Mouse (Mus musculus) embryonic facial prominence, embryonic 12.5 days (tissue): Measurements from ENCODE around the gene Cacnb1. TPM values are rescaled to one million over a fixed set of nuclear protein-coding genes. Genes with fewer than 3 reads are reported as not detected.

Experiments used
- ATAC-seq: fragments of 200-750 bp; cut with Nextera tagmentation; 2 replicates; pipeline ENCODE4 v1.8.0; 2017; ENCODE audit not compliant: insufficient number of reproducible peaks, insufficient read depth, low FRiP score, low TSS enrichment
- H3K27ac ChIP-seq: fragments of 300-500 bp; sonication (generic); 2 replicates; pipeline ENCODE4 v1.5.1; 2016; ENCODE audit warnings: mild to moderate bottlenecking
- H3K27me3 ChIP-seq: fragments of 300-500 bp; sonication (generic); 2 replicates; pipeline ENCODE4 v1.6.1; 2016; ENCODE audit warnings: mild to moderate bottlenecking, moderate library complexity
- H3K36me3 ChIP-seq: fragments of 300-500 bp; sonication (generic); 2 replicates; pipeline ENCODE4 v1.6.1; 2016; ENCODE audit warnings: mild to moderate bottlenecking
- H3K4me1 ChIP-seq: fragments of 300-500 bp; sonication (generic); 2 replicates; pipeline ENCODE4 v1.6.1; 2016
- H3K4me2 ChIP-seq: fragments of 300-500 bp; sonication (generic); replicated peaks from 2 replicates; pipeline ENCODE4 v1.6.1; 2016; ENCODE audit warnings: mild to moderate bottlenecking, moderate library complexity
- H3K4me3 ChIP-seq: fragments of 300-500 bp; sonication (generic); 2 replicates; pipeline ENCODE4 v1.5.1; 2016; ENCODE audit warnings: mild to moderate bottlenecking
- H3K9ac ChIP-seq: fragments of 300-500 bp; sonication (generic); 2 replicates; pipeline ENCODE4 v1.6.1; 2016; ENCODE audit warnings: mild to moderate bottlenecking, moderate library complexity
- H3K9me3 ChIP-seq: fragments of 300-500 bp; sonication (generic); 2 replicates; pipeline ENCODE4 v1.6.1; 2016; ENCODE audit warnings: mild to moderate bottlenecking, moderate library complexity
- WGBS: fragments of 180-500 bp; shearing (Covaris S2); methylation state at CpG from one replicate; pipeline ENCODE4 v1.1.7; 2016; 5-methylcytosine and 5-hydroxymethylcytosine counted together
- polyA plus RNA-seq: library from polyadenylated mRNA; unstranded; fragments of >200 nt; fragmentation: Nextera tagmentation; extraction: Ambion mirVana; gene quantifications from 2 replicates; pipeline ENCODE4 v1.2.1, GENCODE M21; 2016

Gene Cacnb1
- polyA plus RNA-seq, 1 experiment from 2014 or later: 16.6 TPM

- no peak overlapping the region for H3K9ac ChIP-seq
- ATAC-seq: no peak
- H3K27ac ChIP-seq: no peak overlapping the region
- no peak overlapping the region for H3K4me2 ChIP-seq
- no peaks in the 10 kb centered on the region for H3K27me3 ChIP-seq
- H3K9me3 ChIP-seq: no peaks in the 10 kb centered on the region
- WGBS: 43% methylated on average over 2 of the region's 2 CpGs
- no peaks in the 10 kb centered on the region for H3K36me3 ChIP-seq
- H3K4me1 ChIP-seq: 0 out of 2 replicates have a peak, but pooled peaks cover 6% of the 10 kb centered on the region
- H3K4me3 ChIP-seq: no peak overlapping the region
Measured at GRCm38 (mm10) chr11:97967114-97967513, 55.7 kb downstream of the Cacnb1 start.

- H3K9me3 ChIP-seq: no peaks in the 10 kb centered on the region
- ATAC-seq: no peak
- no peak overlapping the region for H3K27ac ChIP-seq
- H3K9ac ChIP-seq: no peak overlapping the region
- no peak overlapping the region for H3K4me2 ChIP-seq
- WGBS: 96% methylated on average over 1 of the region's 1 CpGs
- no peak overlapping the region for H3K4me3 ChIP-seq
- no peaks in the 10 kb centered on the region for H3K27me3 ChIP-seq
- H3K4me1 ChIP-seq: no peaks in the 10 kb centered on the region
- no peaks in the 10 kb centered on the region for H3K36me3 ChIP-seq
Measured at GRCm38 (mm10) chr11:97960907-97961306, 61.9 kb downstream of the Cacnb1 start.

DNA sequence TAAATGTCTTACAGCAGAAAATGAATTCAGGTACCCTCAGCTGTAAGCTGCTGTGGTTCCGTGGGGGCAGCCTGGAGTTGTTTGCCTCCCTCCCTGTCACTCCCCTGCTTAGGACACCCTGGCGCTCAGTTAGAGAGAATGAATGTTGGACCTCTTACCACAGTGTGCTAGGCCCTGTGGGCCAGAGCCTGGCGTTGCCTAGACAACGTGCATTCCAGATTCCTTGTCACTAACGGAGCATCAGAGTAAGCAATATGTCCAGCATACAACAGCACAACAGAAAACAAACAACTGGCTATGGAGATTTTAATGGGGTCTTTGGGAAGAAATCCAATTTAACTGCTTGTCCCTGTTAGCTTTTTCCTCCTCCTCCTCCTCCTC is 63.5 kb downstream of the Cacnb1 start:
- Histone ChIP-seq H3K4me2 (no peak overlapping the region), H3K9ac (no peak overlapping the region), H3K9me3 (no peaks in the 10 kb centered on the region), H3K4me3 (no peak overlapping the region), H3K27ac (no peak overlapping the region), H3K4me1 (no peaks in the 10 kb centered on the region), H3K27me3 (no peaks in the 10 kb centered on the region), H3K36me3 (no peaks in the 10 kb centered on the region)
- no peak for ATAC-seq
- 63% methylated on average over 5 of the region's 5 CpGs for WGBS

DNA sequence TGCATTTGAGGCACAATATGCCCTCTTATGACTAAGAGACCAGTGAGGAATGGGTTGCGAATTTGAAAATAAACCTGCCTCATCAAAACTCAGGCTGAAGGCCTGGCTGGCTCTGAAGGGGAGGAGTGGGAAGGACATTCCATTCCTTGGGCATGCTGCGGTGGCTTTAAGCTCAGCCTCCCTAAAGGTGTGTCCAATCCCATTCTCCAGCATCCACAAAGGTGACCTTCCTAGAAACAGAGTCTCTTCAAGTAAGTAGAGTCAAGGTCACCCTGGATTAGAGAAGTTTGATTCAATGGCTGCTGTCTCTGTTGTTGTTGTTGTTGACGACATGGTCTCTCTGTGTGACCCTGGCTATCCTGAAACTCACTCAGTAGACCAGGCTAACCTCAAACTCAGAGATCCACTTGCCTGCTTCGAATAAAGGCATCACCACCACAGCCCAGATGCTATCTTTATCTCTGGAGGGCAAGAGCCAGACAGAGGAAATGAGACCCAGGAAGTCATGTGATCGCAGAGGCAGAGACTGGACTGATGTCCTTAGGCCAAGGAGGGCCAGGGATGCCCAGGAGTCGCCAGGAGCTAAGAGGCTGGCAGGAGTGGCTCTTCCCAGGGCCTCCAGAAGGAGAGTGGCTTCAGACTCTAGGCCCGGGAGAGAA is 64.1 kb downstream of the Cacnb1 start:
- H3K4me1 ChIP-seq: no peaks in the 10 kb centered on the region
- H3K9me3 ChIP-seq: no peaks in the 10 kb centered on the region
- H3K27ac ChIP-seq: no peak overlapping the region
- H3K36me3 ChIP-seq: no peaks in the 10 kb centered on the region
- no peak overlapping the region for H3K9ac ChIP-seq
- no peak overlapping the region for H3K4me3 ChIP-seq
- WGBS: 75% methylated on average over 7 of the region's 7 CpGs
- no peaks in the 10 kb centered on the region for H3K27me3 ChIP-seq
- no peak overlapping the region for H3K4me2 ChIP-seq
- ATAC-seq: no peak

DNA sequence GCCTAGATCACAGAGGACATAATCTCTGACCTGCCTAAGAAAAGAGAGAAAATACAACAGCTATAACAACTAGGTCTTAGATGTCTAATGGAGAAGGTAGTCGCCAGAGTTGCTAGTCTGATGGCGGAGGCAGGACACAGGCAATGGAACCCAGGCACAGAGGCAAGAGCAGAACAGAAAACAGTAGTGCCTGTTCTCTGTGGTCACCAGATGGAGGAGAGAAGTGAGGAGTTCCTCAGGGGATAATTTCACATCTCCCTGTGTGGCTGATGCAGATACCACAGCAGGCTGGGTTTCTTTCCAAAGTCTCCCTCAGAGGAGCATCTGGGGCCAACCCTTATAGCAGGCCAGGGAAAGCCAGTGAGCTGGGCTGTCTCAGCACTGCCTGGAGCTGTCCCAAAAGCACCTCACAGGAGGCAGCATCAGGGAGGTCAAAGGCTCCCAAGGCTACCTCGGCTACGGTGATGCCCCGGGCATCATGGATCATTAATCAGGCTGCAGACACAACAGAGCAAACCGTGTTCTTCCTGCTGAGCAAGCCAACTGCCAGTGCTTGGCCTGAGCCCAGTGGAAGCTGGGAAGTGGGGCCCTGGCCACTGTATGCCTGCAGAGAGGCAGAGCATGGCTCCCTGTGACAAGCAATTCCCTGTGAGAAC is 65.8 kb downstream of the Cacnb1 start:
- Histone ChIP-seq H3K36me3 (no peaks in the 10 kb centered on the region), H3K9me3 (no peaks in the 10 kb centered on the region), H3K4me2 (no peak overlapping the region), H3K27ac (no peak overlapping the region), H3K4me1 (no peaks in the 10 kb centered on the region), H3K4me3 (no peak overlapping the region), H3K27me3 (no peaks in the 10 kb centered on the region), H3K9ac (no peak overlapping the region)
- WGBS: 56% methylated on average over 6 of the region's 6 CpGs
- ATAC-seq: no peak

DNA sequence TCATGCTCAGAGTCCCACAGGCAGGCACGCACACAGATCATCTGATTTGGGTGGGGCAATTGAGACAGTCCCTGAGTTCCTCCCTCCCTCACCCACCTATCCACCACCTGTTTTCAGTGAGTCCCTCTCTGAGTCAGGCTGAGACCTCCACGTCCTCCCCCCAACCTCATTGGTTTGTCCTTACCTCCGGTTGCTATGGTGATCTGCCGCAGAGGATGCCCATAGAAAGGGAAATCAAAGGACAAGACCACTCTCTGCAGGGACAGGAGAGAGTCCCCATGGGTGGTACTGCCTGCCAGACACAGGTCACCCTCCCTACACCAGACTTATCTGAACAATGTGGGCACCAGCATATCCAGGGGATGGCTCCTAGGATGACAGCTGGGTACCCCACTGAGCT is 66.9 kb downstream of the Cacnb1 start:
- Histone ChIP-seq H3K4me1 (no peaks in the 10 kb centered on the region), H3K4me3 (no peak overlapping the region), H3K27ac (no peak overlapping the region), H3K27me3 (no peaks in the 10 kb centered on the region), H3K9me3 (no peaks in the 10 kb centered on the region), H3K4me2 (no peak overlapping the region), H3K36me3 (no peaks in the 10 kb centered on the region), H3K9ac (no peak overlapping the region)
- no peak for ATAC-seq
- 52% methylated on average over 4 of the region's 4 CpGs for WGBS

- no peak overlapping the region for H3K4me2 ChIP-seq
- ATAC-seq: no peak
- H3K9me3 ChIP-seq: no peaks in the 10 kb centered on the region
- H3K36me3 ChIP-seq: no peaks in the 10 kb centered on the region
- 74% methylated on average over 9 of the region's 9 CpGs for WGBS
- H3K4me3 ChIP-seq: no peak overlapping the region
- H3K4me1 ChIP-seq: no peaks in the 10 kb centered on the region
- no peak overlapping the region for H3K9ac ChIP-seq
- H3K27me3 ChIP-seq: no peaks in the 10 kb centered on the region
- H3K27ac ChIP-seq: no peak overlapping the region
Measured at GRCm38 (mm10) chr11:97955146-97955902, 67.5 kb downstream of the Cacnb1 start.

GRCm38 (mm10) chr11:97954469-97955141 is 68.2 kb downstream of the Cacnb1 start:
- Histone ChIP-seq H3K27me3 (no peaks in the 10 kb centered on the region), H3K27ac (no peak overlapping the region), H3K9ac (no peak overlapping the region), H3K4me2 (no peak overlapping the region), H3K9me3 (no peaks in the 10 kb centered on the region), H3K4me1 (no peaks in the 10 kb centered on the region), H3K36me3 (no peaks in the 10 kb centered on the region), H3K4me3 (no peak overlapping the region)
- no peak for ATAC-seq
- 74% methylated on average over 14 of the region's 14 CpGs for WGBS

- Histone ChIP-seq H3K27me3 (no peaks in the 10 kb centered on the region), H3K9ac (no peak overlapping the region), H3K4me2 (no peak overlapping the region), H3K36me3 (no peaks in the 10 kb centered on the region), H3K27ac (no peak overlapping the region), H3K4me1 (no peaks in the 10 kb centered on the region), H3K4me3 (no peak overlapping the region), H3K9me3 (no peaks in the 10 kb centered on the region)
- WGBS: 87% methylated on average over 6 of the region's 6 CpGs
- ATAC-seq: no peak
Measured at GRCm38 (mm10) chr11:97953939-97954275, 68.9 kb downstream of the Cacnb1 start.

GRCm38 (mm10) chr11:97953179-97953938 is 69.5 kb downstream of the Cacnb1 start:
- H3K27ac ChIP-seq: no peak overlapping the region
- H3K4me2 ChIP-seq: no peak overlapping the region
- H3K4me1 ChIP-seq: no peaks in the 10 kb centered on the region
- no peaks in the 10 kb centered on the region for H3K36me3 ChIP-seq
- H3K27me3 ChIP-seq: no peaks in the 10 kb centered on the region
- ATAC-seq: no peak
- no peak overlapping the region for H3K9ac ChIP-seq
- H3K9me3 ChIP-seq: no peaks in the 10 kb centered on the region
- no peak overlapping the region for H3K4me3 ChIP-seq
- 80% methylated on average over 16 of the region's 16 CpGs for WGBS

DNA sequence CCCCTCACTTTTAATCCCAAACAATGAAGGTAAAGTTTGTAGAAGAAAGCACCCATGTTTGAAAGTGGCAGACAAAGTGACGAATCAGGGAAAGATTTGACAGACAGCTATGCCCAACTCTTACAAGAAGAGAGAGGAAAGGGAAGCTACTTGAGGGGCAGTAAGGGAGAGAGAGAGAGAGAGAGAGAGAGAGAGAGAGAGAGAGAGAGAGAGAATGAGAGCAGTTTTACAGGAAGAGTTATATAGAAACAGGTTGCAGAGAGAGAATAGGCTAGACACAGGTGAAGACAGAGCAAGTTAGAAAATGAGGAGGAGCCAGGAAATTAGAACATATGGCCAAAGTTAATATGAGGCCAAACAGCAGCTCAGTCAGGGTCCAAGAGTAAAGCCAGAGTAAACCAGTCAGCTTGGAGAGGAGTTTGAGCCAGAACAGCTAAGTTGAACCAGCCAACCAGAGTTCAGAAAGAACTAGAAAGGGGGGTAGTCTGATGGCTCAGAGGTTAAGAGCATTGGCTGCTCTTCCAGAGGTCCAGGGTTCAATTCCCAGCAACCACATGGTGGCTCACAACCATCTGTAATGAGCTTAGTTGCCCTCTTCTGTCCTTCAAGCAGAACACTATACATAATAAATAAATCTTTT is 70.3 kb downstream of the Cacnb1 start:
- H3K4me2 ChIP-seq: no peak overlapping the region
- ATAC-seq: no peak
- H3K9ac ChIP-seq: no peak overlapping the region
- no peaks in the 10 kb centered on the region for H3K27me3 ChIP-seq
- no peaks in the 10 kb centered on the region for H3K4me1 ChIP-seq
- no peaks in the 10 kb centered on the region for H3K9me3 ChIP-seq
- H3K27ac ChIP-seq: no peak overlapping the region
- H3K4me3 ChIP-seq: no peak overlapping the region
- H3K36me3 ChIP-seq: no peaks in the 10 kb centered on the region
- WGBS: 78% methylated on average over 1 of the region's 1 CpGs
